8 mouse cellular contexts compared by ENCODE assay signal in the genomic region with DNA sequence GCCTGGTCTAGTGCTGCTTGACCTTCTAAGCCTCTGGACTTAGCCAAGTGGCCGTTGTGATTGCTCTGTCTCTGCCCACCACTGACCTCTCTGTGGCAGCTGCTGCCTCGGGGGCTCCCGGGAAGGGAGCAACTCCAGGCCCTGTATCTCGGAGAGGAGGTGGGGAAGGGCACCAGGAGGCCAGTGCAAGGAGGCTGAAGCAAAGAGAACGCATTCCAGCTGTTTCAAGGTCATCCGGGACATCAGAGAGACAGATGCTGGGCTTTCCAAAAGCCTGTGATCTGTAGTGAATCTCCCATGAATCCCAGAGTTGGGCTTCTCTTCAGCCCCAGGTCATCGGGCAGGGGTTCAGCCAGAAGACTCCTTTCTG. TPM values are rescaled to one million over a fixed set of nuclear protein-coding genes. Genes with fewer than 3 reads are reported as not detected.
DNase-seq lines count a peak whose midpoint lies in the region; ATAC-seq lines count a peak whose summit lies in the region.

No protein-coding gene starts in this region.

- no peak for ATAC-seq in lung, embryonic 16.5 days (ENCODE audit: low read depth)
- ATAC-seq in liver, embryonic 12.5 days = no peak
- peak; percentile 3; the same call in 1 of the 2 replicates for ATAC-seq in stomach, embryonic 15.5 days (ENCODE audit: insufficient read depth, low FRiP score, low read depth)
- no peak for ATAC-seq in erythroid progenitor cell, adult 5-6 weeks (replicated peaks; ENCODE audit: low FRiP score, poor library complexity, severe bottlenecking)

- peak overlapping the region; percentile 40 for H3K9ac ChIP-seq in lung, embryonic 16.5 days (ENCODE audit: low read length)
- no peak overlapping the region for H3K9ac ChIP-seq in liver, embryonic 12.5 days
- no peak overlapping the region for H3K9ac ChIP-seq in stomach, embryonic 15.5 days

- no peaks in the 10 kb centered on the region for H3K9me3 ChIP-seq in lung, embryonic 16.5 days (ENCODE audit: control insufficient read depth, low read length)
- no peaks in the 10 kb centered on the region for H3K9me3 ChIP-seq in liver, embryonic 12.5 days (replicated peaks)
- H3K9me3 ChIP-seq in stomach, embryonic 15.5 days = no peaks in the 10 kb centered on the region

- H3K36me3 ChIP-seq in lung, embryonic 16.5 days (ENCODE audit: control insufficient read depth, insufficient read depth, low read length) = no peaks in the 10 kb centered on the region
- no peaks in the 10 kb centered on the region for H3K36me3 ChIP-seq in liver, embryonic 12.5 days
- H3K36me3 ChIP-seq in stomach, embryonic 15.5 days = no peaks in the 10 kb centered on the region

- H3K4me1 ChIP-seq in lung, embryonic 16.5 days (replicated peaks; ENCODE audit: control insufficient read depth, insufficient read depth, low read length) = peaks cover 41% of the 10 kb centered on the region
- H3K4me1 ChIP-seq in liver, embryonic 12.5 days = peaks cover 10% of the 10 kb centered on the region; the same call in 1 of the 2 replicates
- H3K4me1 ChIP-seq in stomach, embryonic 15.5 days = peaks cover 22% of the 10 kb centered on the region

- DNase-seq in adrenal gland, postnatal 14 days = peak; percentile 45
- no peak for DNase-seq in adrenal gland, postnatal 10 days
- DNase-seq in lung, postnatal 14 days = no peak
- DNase-seq in left cerebral cortex, postnatal 25 days (ENCODE audit: low spot score in 2 of 2) = no peak

- H3K4me2 ChIP-seq in lung, embryonic 16.5 days (ENCODE audit: low read depth, low read length) = peak overlapping the region; percentile 10; the same call in 1 of the 2 replicates
- H3K4me2 ChIP-seq in liver, embryonic 12.5 days = no peak overlapping the region
- no peak overlapping the region for H3K4me2 ChIP-seq in stomach, embryonic 15.5 days

- WGBS in lung, embryonic 16.5 days = 18% methylated on average over 7 of the region's 7 CpGs
- WGBS in liver, embryonic 12.5 days (ENCODE audit: insufficient replicate concordance) = 34% methylated on average over 7 of the region's 7 CpGs
- WGBS in stomach, embryonic 15.5 days = 18% methylated on average over 7 of the region's 7 CpGs

- intact Hi-C loops in left cerebral cortex, postnatal 25 days (cut with DNase I) = no loop called here

- no peaks in the 10 kb centered on the region for H3K27me3 ChIP-seq in lung, embryonic 16.5 days (ENCODE audit: control insufficient read depth, insufficient read depth, low read depth, low read length)
- no peaks in the 10 kb centered on the region for H3K27me3 ChIP-seq in liver, embryonic 12.5 days (replicated peaks)
- no peaks in the 10 kb centered on the region for H3K27me3 ChIP-seq in stomach, embryonic 15.5 days (replicated peaks)

- no peak overlapping the region for H3K4me3 ChIP-seq in lung, embryonic 16.5 days (ENCODE audit: low read length)
- no peak overlapping the region for H3K4me3 ChIP-seq in liver, embryonic 12.5 days
- no peak overlapping the region for H3K4me3 ChIP-seq in stomach, embryonic 15.5 days (replicated peaks)

- peak overlapping the region; percentile 98 for H3K27ac ChIP-seq in lung, embryonic 16.5 days (ENCODE audit: low read length)
- peak overlapping the region; percentile 62 for H3K27ac ChIP-seq in liver, embryonic 12.5 days
- H3K27ac ChIP-seq in stomach, embryonic 15.5 days = peak overlapping the region; percentile 91

RNA-seq across cellular contexts. Expression of a gene that starts 54.5 kb away (rescaled TPM):
- 10.3 and 12.3 TPM in 2 replicates for total RNA-seq in adrenal gland, postnatal 14 days (2021)
- total RNA-seq in adrenal gland, postnatal 10 days (2021) = 10 to 100 TPM in 1 of 2 experiments, 1 to 10 TPM in 1; 8.3 to 10.8 TPM
- 1.1 TPM in 2 replicates for polyA plus RNA-seq in lung, embryonic 16.5 days (2015; fragmentation: Nextera tagmentation; extraction: Ambion mirVana)
- polyA plus RNA-seq in liver, embryonic 12.5 days (2016; fragmentation: Nextera tagmentation; extraction: Ambion mirVana) = 0.10 and 0.17 TPM in 2 replicates
- 0.57 and 0.68 TPM in 2 replicates for polyA plus RNA-seq in stomach, embryonic 15.5 days (2015; fragmentation: Nextera tagmentation; extraction: Ambion mirVana)
- total RNA-seq in erythroid progenitor cell, adult 5-6 weeks (2015; ENCODE audit: low replicate concordance) = 1.1 TPM in 1 of 2 replicates, not detected in the other
- 0.13 TPM in 1 of 2 replicates, not detected in the other for total RNA-seq in erythroid progenitor cell, adult 5-6 weeks (2017; ENCODE audit: low replicate concordance)
- total RNA-seq in left cerebral cortex, postnatal 25 days (2021) = 1 to 10 TPM; 3.5 to 4.3 TPM
